Mouse (Mus musculus): ENCODE results near the gene Fam155a.

Gene Fam155a

DNA sequence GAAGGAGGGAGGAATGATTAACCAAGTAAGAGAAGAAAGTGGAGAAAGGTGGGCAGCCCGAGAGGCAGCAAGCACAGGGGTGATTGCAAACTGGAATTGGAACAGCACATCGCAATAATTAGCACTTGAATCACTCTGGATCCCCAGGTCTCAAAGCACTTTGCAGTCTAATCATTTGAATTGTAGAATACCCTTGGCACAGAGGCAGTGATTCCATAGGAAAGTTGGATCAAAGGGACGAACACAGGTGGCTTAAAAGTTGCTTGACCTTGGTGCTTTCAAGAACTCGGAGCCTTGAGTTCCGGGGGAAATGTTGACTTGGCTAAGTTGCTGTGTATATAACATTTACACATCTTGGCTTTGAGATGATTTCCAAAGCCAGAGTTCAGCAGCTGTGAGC is 299.7 kb downstream of the Fam155a start:
- no peak for DNase-seq

DNA sequence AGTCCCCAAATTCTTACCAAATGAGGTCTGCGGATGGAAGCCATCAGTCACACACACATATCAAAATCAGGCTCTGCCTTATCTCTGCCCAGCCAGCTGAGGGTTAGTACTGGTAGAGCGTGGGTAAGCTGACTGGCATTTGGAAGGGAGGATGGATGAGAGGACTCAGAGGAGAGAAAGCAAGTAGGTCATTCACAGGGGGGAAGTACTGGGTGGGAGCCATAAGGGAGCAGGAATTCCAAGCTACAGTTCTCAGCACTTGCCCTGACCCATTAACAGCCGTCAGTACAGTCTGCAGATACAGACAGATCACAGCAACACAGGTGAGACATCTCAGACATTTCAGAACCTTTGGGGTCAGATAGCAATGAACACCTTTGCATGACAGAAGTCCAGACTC is 300.8 kb downstream of the Fam155a start:
- no peak for DNase-seq

DNA sequence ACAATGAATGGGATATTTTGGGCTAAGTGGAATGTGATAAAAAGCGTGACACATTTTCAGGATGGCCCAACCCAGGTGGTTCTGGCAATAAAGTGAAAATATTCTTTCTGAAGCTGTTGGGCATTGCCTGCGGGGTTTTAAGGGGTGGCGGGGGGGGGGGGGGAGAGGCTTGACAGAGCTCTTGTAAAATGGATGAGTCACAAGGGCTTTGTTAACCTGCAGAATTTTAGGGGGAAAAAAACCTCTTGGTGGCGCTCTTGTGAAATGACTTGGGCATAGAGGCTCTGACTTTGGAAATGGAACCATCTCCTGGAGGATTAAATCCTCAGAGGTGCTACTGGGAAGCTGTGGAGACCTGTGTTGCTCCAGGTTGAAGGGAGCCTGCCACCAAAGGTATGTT is 309.9 kb downstream of the Fam155a start:
- DNase-seq = peak; percentile 23 to 57

DNA sequence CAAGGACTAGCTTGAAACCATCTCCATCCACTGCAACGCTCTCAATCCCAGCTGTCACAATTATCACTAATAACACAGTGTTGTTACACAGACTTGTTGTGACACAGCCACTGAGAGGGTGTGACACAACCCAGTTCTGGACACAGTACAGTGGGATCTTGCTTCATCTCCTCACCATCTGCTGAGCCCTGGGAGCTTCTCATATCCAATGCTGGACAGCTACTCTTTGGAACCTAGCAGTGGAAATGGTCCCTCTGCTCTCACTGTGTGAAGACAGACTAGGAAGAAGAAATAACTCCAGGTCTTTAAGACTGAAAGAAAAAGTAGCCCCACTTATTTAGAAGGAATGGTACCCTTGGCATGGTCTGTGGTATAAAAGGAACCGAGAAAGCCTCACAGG is 310.3 kb downstream of the Fam155a start:
- DNase-seq = peak; percentile 52 to 67

DNA sequence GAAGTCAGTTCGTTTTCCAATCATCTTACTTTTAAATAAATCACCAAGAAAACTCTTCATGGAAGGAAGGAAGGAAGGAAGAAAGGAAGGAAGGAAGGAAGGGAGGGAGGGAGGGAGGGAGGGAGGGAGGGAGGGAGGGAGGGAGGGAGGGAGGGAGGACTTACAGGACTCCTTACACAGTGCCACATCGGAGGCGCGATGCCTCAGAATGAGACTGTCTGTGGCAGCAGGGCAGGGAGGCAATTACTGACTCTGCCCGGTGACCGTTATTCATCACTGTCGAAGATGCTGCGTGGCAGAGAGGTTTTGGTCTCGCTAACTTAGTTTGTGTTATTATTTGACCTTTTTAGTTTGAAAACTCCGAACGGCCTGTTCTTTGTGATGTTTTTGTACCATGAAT is 312.3 kb downstream of the Fam155a start:
- no peak for DNase-seq

DNA sequence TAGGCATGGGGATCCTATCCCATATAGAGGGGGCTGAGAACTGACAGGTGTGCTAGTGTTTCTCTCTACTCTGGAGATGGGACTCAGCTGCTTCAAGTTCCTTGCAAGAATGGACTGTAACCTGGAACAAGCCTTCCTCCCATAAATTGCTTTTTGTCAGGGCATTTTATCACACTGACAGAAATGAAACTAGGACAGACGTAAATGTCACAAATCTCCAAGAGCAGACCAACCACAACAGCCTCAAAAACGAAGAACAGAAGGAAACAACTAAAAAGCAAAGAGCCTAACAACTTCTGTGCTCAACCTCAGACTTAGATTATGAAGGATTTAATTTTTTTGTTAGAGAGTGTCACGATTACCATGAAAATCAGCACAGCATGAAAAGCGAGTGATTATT is 315.8 kb downstream of the Fam155a start:
- no peak for DNase-seq

DNA sequence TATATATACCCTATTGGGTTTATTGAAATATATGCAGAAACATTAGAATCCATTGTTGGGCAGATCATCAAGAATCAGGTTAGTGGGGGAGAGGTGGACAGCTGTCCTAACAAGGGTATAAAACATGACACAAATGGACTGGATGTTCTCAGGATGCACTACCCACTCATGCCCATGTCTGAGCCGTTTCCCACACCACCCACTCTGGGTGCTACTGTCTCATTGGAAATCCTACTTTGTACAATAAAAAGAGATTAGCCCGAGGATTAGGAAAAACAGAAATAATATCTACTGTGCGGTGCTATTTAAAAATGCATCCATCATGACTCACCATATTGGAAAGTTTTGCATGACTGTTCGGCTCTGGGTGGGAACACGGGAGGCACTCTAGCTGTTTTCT is 317.2 kb downstream of the Fam155a start:
- no peak for DNase-seq

DNA sequence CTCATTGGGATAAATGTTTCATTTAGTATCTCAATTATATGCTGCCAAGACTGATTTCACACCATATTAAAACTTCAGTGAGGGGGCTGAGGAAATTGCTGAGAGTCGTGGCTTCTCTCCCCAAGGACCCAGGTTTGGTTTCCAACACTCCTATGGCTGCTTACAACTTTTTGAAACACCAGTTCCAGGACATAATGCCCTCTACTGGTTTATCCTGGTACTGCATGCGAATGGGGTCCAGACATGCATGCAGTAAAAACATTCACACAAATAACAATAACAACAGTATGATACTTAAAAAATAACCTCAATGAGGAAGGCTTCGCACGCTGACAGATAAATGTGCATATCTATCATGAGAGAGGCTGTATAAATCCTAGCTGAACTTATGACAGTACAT is 319.4 kb downstream of the Fam155a start:
- peak in 1 of 2 experiments; percentile 20 for DNase-seq

DNA sequence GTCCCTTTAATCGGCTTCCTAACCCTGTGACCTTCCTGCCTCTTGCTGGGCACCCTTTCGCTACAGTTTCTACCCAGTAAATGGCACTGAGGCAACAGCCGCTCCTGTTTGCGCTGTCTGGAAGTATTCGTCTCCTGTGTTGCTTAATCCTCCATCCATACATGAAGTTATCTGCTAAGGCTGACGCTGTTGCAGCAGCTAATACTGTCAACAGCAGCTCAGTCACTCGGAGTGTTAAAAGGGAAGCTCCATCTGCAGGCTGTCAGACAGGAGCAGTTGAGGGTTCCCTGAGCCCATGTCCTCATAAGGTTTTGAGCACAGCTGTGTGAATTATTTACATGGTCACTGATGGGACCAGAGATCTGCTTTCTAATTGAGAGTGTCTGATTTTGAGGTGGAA is 322.3 kb downstream of the Fam155a start:
- DNase-seq = no peak

DNA sequence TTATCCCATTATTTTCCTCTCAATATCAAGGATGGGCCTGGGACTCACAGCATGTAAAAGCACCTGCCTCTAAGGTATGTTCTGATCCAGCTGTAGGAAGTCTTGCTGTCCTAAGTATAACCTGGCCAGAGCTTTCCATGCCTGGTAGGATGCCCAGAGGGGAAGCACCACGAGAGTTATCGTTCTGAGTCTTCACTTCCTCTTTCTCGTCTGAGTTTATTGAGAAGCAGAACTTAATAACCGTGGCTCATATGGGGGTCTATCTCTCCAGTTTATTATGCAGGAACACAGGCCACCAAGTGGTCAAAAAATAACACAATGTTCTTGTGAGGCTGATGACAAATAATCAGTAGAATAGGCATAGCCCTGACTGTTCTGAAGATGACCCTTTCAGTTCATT is 333.1 kb downstream of the Fam155a start:
- no peak for DNase-seq

DNA sequence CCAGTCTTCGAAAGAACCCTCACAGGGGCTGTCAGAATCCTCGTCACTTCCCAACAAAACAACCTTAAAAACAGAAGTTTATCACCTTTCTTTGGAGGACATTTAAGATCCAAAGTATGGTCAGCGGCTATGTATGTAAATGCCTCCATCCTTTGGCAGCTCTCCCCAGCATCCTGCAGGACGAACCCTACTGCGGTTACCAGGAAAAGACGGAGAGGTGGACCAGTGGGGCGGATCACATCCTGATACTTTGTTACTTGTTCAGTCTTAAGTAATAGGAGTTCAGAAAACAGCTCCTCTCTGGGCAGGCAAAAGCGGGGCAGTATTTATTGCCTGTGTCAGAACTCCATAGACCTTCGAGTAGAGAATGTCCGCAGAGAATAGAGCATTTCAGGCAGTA is 335.5 kb downstream of the Fam155a start:
- DNase-seq = peak; percentile 60 to 79

DNA sequence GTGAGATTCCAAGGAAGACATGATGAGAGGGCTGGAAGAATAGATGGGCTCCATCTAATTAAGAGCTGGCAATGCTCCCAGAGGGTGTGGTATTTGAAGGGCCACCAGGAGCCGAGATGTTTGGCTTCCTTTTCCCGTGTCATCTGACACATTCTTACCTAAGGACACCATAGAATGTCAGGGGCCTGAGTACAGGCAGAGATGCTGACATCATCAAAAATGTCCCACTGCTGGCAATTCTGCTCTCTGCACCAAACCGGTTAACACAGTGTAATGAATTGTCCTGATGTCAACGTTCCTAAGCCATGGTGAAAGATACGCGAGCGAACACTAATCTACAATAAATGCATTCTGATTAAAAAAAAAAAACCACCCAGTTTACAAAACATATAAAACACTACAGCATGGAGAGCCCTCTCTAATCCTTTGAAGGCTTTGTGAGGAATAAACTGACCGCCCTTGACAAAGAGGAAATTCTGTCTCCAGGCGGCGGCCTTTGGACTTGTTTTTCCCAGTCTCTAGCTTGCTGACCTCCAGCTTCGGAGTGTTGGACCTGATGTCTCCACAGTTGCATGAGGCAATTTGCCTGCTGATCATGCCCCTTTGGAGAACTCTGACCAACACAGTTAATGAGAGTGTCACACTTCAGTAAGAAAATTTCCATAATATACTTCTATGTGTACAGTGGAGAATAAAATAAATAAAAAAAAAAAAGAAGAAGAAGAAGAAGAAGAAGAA is 338.2 kb downstream of the Fam155a start:
- DNase-seq = no peak

DNA sequence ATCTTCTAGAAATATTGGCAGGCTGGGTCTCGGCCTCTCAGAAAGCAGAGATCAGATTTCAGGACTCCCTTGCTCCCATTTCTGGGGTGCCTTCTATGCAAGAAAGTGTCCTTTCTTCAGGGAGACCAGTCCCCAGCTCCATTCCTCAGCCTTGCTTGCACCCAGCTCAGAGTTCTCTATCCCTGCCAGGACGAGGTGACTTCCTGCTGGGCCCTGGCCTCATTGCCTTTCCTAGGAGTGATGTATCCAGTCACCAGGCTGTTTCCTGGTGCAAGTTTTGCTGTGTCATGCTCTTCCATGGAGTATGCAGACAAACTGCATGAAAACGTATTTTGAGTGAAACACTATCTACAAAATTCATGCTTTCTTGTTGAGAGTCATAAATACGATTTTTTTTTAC is 342.1 kb downstream of the Fam155a start:
- DNase-seq = peak; percentile 57 to 75

DNA sequence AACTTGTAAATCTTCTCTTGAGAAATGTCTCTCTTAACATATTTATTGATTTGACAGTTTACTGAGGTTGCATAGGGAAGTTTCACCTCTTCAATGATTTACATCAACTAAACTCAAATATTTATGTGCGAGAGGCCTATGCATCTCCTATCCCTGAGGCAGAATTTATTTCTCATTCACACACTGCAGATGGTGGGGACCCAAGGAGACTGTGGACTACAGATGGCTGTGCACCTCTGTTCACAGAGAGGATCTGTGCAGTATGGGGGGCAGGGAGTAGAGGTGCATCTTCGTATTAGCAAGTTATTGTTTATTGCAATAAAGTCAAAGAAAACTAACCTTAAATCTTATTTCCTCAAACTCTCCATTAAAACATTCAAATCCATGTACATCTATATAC is 346.9 kb downstream of the Fam155a start:
- DNase-seq = no peak

DNA sequence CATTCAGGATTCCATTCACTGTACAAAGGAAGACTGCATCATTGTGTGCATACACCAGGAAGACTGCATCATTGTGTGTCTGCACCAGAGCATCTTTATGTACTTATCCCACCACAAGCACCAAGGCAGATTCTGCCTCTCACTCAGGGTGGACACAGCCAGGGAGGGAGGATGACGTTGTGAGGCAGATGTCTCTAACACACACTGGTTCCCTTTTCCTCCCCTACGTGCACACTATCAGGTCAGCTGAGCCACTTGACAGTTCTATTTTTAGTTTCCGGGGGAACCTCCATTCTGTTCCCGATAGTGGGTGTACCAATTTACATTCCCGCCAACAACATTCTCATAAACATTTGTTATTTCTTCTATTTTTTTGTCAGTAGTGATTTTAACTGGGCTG is 347.4 kb downstream of the Fam155a start:
- DNase-seq = no peak

DNA sequence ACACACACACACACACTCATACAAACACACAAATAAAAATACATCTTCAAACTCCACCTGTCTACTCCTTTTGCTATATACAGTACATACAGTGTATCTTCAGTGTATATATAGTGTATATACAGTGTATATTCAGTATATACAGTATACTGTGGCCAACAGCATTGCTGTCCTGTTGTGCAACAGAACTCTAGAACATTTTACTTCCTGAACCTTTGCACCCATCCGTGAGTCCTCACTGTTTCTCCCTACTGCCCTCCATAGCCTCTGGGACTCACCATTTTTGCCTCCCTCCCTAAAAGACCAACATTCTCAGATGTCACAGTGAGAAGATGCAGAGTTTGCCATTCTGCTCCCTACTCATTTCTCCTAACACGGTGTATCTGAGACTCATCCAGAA is 347.8 kb downstream of the Fam155a start:
- DNase-seq = no peak

DNA sequence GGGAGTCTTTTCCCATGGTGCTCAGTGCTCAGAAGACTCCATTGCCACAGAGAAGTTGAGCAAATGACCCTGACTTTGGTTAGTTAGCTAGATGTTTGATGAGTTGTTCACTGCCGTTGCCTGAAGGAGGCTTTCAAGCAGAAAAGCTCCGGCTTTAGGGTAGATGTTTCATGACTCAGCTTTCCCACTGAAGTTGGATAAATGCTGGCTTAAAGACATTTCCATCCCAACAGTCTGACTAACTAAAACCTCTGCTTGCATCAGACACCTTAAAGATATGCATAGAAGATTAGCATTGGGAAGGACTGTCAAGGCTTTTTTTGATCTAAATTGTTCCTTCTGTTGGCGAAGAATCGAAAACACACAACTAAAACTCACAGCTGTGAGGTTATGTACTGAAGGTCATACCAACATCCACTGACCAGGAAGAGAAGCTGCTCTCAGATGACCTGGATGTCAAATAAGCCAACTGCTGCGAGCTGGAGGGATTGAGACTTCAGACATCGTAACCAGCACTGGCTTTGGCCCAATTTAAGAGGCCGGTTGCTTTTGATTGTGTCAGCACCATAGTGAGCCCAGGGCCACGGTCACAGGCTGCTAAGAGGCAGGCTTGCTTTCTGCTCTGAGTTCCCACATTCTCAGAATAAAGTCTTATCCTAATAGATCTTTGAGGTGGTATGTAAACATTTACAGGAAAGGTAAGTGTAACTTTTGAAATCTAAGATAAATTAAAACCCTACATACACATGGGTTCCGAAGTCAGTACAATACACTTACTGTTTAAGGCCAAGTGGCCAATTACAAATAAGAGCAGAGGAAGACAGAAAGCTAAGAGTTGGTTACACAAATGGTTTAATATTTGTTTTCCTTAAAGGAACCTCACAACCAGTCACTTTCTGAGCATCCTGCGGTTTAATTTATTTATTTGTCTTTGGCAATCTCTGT is 351.8 kb downstream of the Fam155a start:
- peak; percentile 32 to 50 for DNase-seq

DNA sequence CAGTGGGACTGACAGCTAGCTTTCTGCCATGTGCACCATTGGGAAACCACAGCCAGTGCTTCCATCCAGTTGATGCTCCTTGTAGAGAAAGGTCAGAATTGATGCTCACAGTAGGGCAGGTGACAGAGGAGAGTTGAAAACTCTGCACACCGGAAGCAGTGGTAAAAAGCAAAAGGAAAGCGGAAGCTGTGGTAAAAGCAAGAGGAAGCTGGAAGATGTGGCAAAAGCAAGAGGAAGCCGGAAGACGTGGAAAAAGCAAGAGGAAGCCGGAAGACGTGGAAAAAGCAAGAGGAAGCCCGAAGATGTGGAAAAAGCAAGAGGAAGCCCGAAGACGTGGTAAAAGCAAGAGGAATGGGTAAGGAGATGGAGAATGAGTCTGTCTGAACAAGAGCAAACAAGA is 354.8 kb downstream of the Fam155a start:
- no peak for DNase-seq

DNA sequence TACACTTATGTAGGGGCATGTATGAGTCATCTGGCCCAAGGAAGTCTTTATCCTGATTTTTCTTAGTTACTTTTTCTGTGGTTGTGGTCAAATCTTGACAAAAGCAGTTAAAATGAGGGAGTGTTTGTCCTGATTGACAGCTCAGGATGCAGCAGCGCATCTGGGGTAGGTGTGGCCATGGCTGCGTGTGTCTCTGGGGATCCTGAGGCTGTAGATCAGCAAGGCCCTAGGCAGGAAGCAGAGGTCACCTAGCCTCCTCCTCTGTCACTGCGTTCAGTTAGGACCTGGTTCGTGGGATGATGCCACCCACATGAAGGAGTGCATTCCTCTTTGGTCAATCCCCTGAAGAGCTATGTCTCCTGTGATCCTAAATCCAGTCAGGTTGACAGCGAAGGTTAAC is 362.5 kb downstream of the Fam155a start:
- DNase-seq = no peak

DNA sequence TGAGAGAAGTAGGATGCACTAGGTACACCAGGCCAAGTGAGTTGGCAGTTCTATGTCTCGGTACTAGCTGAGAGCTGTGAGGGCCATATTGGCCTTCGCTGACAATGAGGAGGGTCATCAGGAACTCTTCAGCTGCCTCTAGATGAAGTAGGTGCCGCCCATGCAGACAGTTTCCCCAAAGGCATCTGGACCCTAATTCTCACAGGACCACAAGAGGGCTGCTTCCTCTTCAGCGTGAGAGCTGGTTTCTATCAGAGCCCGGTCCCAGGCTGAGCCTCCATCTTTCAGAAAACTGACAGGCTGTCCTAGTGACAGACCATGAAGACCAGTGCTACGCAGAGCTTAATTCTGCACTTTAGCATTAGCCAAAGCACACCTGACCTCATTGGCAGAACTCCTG is 364.8 kb downstream of the Fam155a start:
- no peak for DNase-seq

DNA sequence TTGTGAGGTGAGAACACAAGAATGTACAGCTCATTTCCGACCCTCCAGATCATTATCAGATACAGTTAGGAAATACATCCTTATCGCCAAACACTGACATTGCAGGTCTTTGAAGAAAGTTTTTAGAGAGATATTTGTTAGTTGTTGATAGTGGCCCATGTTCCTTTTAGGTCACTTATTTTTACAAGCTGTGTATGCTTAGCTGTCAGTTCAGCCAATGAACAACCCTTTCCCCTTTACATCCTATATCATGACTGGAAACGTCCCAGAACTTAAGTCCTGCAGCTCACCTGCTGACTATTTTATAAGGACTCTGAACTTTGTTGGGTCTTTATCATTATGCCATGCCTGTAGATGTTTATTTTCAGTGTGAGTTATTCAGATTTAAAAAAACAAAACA is 366.3 kb downstream of the Fam155a start:
- no peak for DNase-seq

DNA sequence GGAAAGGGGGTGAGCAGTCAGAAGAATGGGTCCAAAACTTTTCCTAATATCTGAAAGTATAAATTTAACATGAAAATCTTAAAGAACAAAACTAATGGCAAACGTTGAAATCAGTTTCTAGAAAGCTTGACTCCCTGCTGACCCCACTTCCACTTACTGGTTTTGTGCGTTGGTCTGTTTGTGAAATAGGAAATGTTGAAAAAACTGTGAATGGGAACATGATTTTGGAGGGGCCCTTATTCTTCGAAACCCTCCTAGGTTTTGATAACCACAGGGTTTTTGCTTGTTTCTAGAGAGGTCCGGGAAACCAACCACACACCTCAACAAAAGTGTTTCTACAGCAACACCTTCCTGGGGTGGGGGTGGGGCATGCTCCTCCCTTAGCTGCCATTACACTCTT is 368.6 kb downstream of the Fam155a start:
- DNase-seq = no peak

DNA sequence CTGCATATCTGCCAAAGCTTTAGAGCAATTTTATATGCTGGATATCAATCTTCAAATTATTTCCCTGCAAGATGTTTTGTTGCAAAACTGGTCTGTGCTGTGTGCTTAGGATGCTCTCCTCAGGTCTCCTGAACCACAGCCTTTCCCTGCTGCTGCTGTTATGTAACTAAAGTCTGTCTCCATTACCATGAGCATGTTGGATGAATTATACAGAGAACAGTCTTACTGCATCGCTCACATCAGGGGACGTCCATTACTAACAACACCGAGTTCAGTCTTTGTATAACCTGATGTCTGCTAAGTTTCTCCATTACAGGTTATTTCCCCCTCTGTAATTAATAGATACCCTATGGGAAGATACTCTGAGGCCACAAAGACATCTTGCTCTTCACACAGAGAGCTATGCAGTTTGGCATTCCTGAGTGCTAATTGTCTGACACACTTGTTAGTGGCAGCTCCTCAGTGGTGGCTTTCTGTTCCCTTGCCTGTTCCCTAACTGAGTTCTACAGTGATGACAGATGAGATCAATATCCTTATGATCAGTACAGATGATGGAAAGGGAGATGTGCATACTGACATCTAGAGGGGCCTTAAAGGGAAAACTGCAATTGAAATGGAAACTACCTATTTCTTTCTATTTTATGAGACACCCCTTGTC is 372.2 kb downstream of the Fam155a start:
- no peak for DNase-seq

DNA sequence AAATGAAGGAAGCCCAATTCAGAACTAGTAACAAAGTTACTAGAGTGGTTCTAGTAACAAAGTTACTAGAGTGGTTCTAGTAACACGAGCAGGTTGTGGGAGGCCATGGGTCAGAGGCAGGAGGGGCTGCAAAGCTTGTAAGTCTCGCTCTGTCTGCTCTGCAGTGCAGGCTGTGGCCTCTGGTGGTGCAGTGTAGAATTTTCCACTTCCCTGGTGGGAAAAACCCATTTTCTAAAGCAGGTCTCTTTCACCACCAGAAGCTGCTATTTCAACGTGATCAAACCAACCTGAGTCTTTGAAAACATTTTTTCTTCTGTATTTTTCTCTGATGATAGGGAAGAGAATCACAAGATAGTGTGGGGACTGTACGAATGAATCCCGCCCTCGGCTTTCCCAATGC is 372.9 kb downstream of the Fam155a start:
- DNase-seq = peak in 1 of 2 experiments; percentile 13

All from cerebellum, postnatal 25 days (tissue).